Mouse (Mus musculus): Measurements from ENCODE around the gene Stradb.
"Not testable (repeated sequence)": the region's sequence is repeated elsewhere in the genome, so short reads cannot be mapped to it uniquely, and the experiment has no call there.

The Stradb gene

GRCm38 (mm10) chr1:58973366-58974221, at the start of gene Stradb, which contains the start of gene Trak2:
Stradb (plus strand) TSS chr1:58973522.
Trak2 (minus strand) TSS chr1:58973430.
- DNase-seq: peak; percentile 96 to 98

GRCm38 (mm10) chr1:58926664-58927063, 46.7 kb upstream of the Stradb start:
- peak; percentile 28 to 60 for DNase-seq

- peak; percentile 58 to 71 for DNase-seq
Measured at GRCm38 (mm10) chr1:58936746-58937605, 36.3 kb upstream of the Stradb start.

- no peak for DNase-seq
Measured at GRCm38 (mm10) chr1:58937606-58938099, 35.7 kb upstream of the Stradb start.

- peak; percentile 59 to 70 for DNase-seq
Measured at GRCm38 (mm10) chr1:58945523-58945922, 27.8 kb upstream of the Stradb start.

- DNase-seq: peak; percentile 39 to 60
Measured at GRCm38 (mm10) chr1:58945960-58946670, 27.2 kb upstream of the Stradb start.

- DNase-seq: no peak
Measured at GRCm38 (mm10) chr1:58946718-58947117, 26.6 kb upstream of the Stradb start.

- no peak for DNase-seq
Measured at GRCm38 (mm10) chr1:58949561-58950106, 23.7 kb upstream of the Stradb start.

GRCm38 (mm10) chr1:58950899-58951648, 22.2 kb upstream of the Stradb start:
- DNase-seq: peak; percentile 80 to 92

GRCm38 (mm10) chr1:58951841-58952240, 21.5 kb upstream of the Stradb start:
- DNase-seq: peak; percentile 26 to 52

- DNase-seq: no peak
Measured at GRCm38 (mm10) chr1:58952526-58952925, 20.8 kb upstream of the Stradb start.

GRCm38 (mm10) chr1:58952997-58953396, 20.3 kb upstream of the Stradb start:
- no peak for DNase-seq

GRCm38 (mm10) chr1:58953686-58954434, 19.5 kb upstream of the Stradb start:
- no peak for DNase-seq

- DNase-seq: no peak
Measured at GRCm38 (mm10) chr1:58954578-58955410, 18.5 kb upstream of the Stradb start.

- no peak for DNase-seq
Measured at GRCm38 (mm10) chr1:58955716-58956115, 17.6 kb upstream of the Stradb start.

GRCm38 (mm10) chr1:58956229-58956628, 17.1 kb upstream of the Stradb start:
- DNase-seq: peak; percentile 34 to 71

- peak; percentile 44 to 63 for DNase-seq
Measured at GRCm38 (mm10) chr1:58957931-58958330, 15.4 kb upstream of the Stradb start.

GRCm38 (mm10) chr1:58958789-58959526, 14.4 kb upstream of the Stradb start:
- DNase-seq: not testable (repeated sequence)

- no peak for DNase-seq
Measured at GRCm38 (mm10) chr1:58959682-58960081, 13.6 kb upstream of the Stradb start.
